Comparison of ENCODE assay signal across 8 mouse cellular contexts in the genomic region with DNA sequence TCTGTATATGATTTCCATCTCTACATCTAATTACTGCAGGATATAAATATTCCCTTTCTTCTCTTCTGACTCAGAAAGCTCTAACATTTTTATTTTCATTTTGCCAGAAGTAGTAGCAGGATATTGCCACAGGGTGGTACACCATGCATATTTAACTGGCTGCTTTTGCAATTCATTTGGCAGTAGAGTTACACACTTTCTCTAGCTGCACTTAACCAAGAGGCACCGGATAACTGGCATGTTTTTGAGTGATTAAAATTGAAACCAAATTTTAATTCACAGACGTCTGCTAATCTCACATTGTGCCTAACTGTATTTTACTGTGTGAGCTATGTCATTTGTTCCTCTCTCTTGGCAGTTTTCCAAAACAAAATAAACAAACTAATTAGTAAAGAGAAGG.
DNase-seq lines count a peak whose midpoint lies in the region; ATAC-seq and TF ChIP-seq lines count a peak whose summit lies in the region.

No protein-coding gene starts in this region.

- no peak overlapping the region for H3K9ac ChIP-seq in lung, postnatal 0 days (replicated peaks; ENCODE audit: low read depth)

- 16% methylated on average over 2 of the region's 2 CpGs for WGBS in lung, postnatal 0 days

- peak; percentile 50 for TF ChIP-seq CTCF in lung, postnatal 0 days (IDR thresholded peaks at IDR 0.05)

- no peak overlapping the region for H3K4me2 ChIP-seq in lung, postnatal 0 days (replicated peaks; ENCODE audit: low read depth, low read length)

- no peak for TF ChIP-seq EP300 in lung, postnatal 0 days (IDR thresholded peaks at IDR 0.05)

- no peak overlapping the region for H3K4me3 ChIP-seq in lung, postnatal 0 days (ENCODE audit: low read depth, low read length)

- peak; percentile 43 for DNase-seq in embryo, embryonic 10 days (ENCODE audit: low spot score)
- DNase-seq in embryo, embryonic 9.5 days (ENCODE audit: extremely low spot score) = no peak
- DNase-seq in lung, postnatal 0 days (ENCODE audit: low spot score) = peak; percentile 56
- no peak for DNase-seq in lung, postnatal 14 days
- peak; percentile 50 for DNase-seq in embryo, embryonic 10.5 days (ENCODE audit: low spot score)
- DNase-seq in layer of hippocampus, adult 18-20 months (ENCODE audit: low spot score in 2 of 2) = peak; percentile 49 to 82
- peak; percentile 75 for DNase-seq in telencephalon, adult 2 months (ENCODE audit: low read depth, low spot score)
- no peak for DNase-seq in testis, postnatal 14 days (ENCODE audit: low spot score)

- H3K27ac ChIP-seq in lung, postnatal 0 days (ENCODE audit: low read length) = no peak overlapping the region

- no peaks in the 10 kb centered on the region for H3K4me1 ChIP-seq in lung, postnatal 0 days (ENCODE audit: insufficient read depth, low read depth, low read length)

- H3K9me3 ChIP-seq in lung, postnatal 0 days (ENCODE audit: low read length) = no peaks in the 10 kb centered on the region

- H3K27me3 ChIP-seq in lung, postnatal 0 days (replicated peaks; ENCODE audit: insufficient read depth, low read length) = no peaks in the 10 kb centered on the region

- H3K36me3 ChIP-seq in lung, postnatal 0 days (ENCODE audit: insufficient read depth, low read length) = no peaks in the 10 kb centered on the region

- ATAC-seq in lung, postnatal 0 days = no peak

Comparison
In these comparisons a context has a peak if more than half of its experiments do, and no peak if none do; other contexts are left out.
1. DNase-seq: peak in embryo, embryonic 10 days (single experiment), lung, postnatal 0 days (single experiment), embryo, embryonic 10.5 days (single experiment), layer of hippocampus, adult 18-20 months (2 of 2) and telencephalon, adult 2 months (single experiment); none in embryo, embryonic 9.5 days (single experiment), lung, postnatal 14 days (single experiment) and testis, postnatal 14 days (single experiment).